Mouse (Mus musculus): ENCODE measurements at regions not wholly inside any gene's neighbourhood (a gene's known extent, or its start where the extent isn't known, plus 50 kb on each side); places are given as distances from the start of the nearest gene placed in this dataset.

GRCm38 (mm10) chr7:39954110-39954509, 436.5 kb downstream of the Zfp619 start:
- DNase-seq, result peak in 1 of 2 experiments; percentile 8
- H3K27me3 ChIP-seq (ENCODE audit: control insufficient read depth, insufficient read depth, low read length), result no peaks in the 10 kb centered on the region
- no peaks in the 10 kb centered on the region for H3K36me3 ChIP-seq (ENCODE audit: control insufficient read depth, insufficient read depth, low read length)
- H3K4me3 ChIP-seq, result no peak overlapping the region
- no peak overlapping the region for H3K9ac ChIP-seq (ENCODE audit: low read depth, low read length)
- no peak overlapping the region for H3K27ac ChIP-seq
- WGBS, result 18% methylated on average over 7 of the region's 7 CpGs
- no peaks in the 10 kb centered on the region for H3K79me2 ChIP-seq (replicated peaks; ENCODE audit: control insufficient read depth, insufficient read depth, low read length)
- H3K4me1 ChIP-seq (ENCODE audit: control insufficient read depth, insufficient read depth, low read length), result no peaks in the 10 kb centered on the region
- no peak for TF ChIP-seq EP300 (IDR thresholded peaks at IDR 0.05; ENCODE audit: insufficient read depth, low read depth, low read length)
- no peak for TF ChIP-seq CTCF (IDR thresholded peaks at IDR 0.05)
- TF ChIP-seq POLR2A (IDR thresholded peaks at IDR 0.05; ENCODE audit: insufficient read depth, low read depth, low read length), result no peak
- intact Hi-C loops (cut with DNase I), result no loop called here

GRCm38 (mm10) chr7:39954931-39955330, 437.4 kb downstream of the Zfp619 start:
- intact Hi-C loops (cut with DNase I), result no loop called here
- H3K9ac ChIP-seq (ENCODE audit: low read depth, low read length), result no peak overlapping the region
- H3K27me3 ChIP-seq (ENCODE audit: control insufficient read depth, insufficient read depth, low read length), result no peaks in the 10 kb centered on the region
- no peaks in the 10 kb centered on the region for H3K36me3 ChIP-seq (ENCODE audit: control insufficient read depth, insufficient read depth, low read length)
- no peak for TF ChIP-seq POLR2A (IDR thresholded peaks at IDR 0.05; ENCODE audit: insufficient read depth, low read depth, low read length)
- no peak for TF ChIP-seq CTCF (IDR thresholded peaks at IDR 0.05)
- H3K4me3 ChIP-seq, result no peak overlapping the region
- no peak for DNase-seq
- H3K4me1 ChIP-seq (ENCODE audit: control insufficient read depth, insufficient read depth, low read length), result no peaks in the 10 kb centered on the region
- no peaks in the 10 kb centered on the region for H3K79me2 ChIP-seq (replicated peaks; ENCODE audit: control insufficient read depth, insufficient read depth, low read length)
- H3K27ac ChIP-seq, result peak overlapping the region; percentile 20; the same call in 1 of the 2 replicates

- DNase-seq, result no peak
- TF ChIP-seq EP300 (IDR thresholded peaks at IDR 0.05; ENCODE audit: insufficient read depth, low read depth, low read length), result no peak
- no peak for TF ChIP-seq POLR2A (IDR thresholded peaks at IDR 0.05; ENCODE audit: insufficient read depth, low read depth, low read length)
- TF ChIP-seq CTCF (IDR thresholded peaks at IDR 0.05), result no peak
- 66% methylated on average over 2 of the region's 2 CpGs for WGBS
- H3K9ac ChIP-seq (ENCODE audit: low read depth, low read length), result no peak overlapping the region
- no peaks in the 10 kb centered on the region for H3K79me2 ChIP-seq (replicated peaks; ENCODE audit: control insufficient read depth, insufficient read depth, low read length)
- intact Hi-C loops (cut with DNase I), result no loop called here
- H3K4me1 ChIP-seq (ENCODE audit: control insufficient read depth, insufficient read depth, low read length), result no peaks in the 10 kb centered on the region
- no peak overlapping the region for H3K27ac ChIP-seq
- no peaks in the 10 kb centered on the region for H3K27me3 ChIP-seq (ENCODE audit: control insufficient read depth, insufficient read depth, low read length)
- H3K4me3 ChIP-seq, result no peak overlapping the region
- no peaks in the 10 kb centered on the region for H3K36me3 ChIP-seq (ENCODE audit: control insufficient read depth, insufficient read depth, low read length)
Measured at GRCm38 (mm10) chr7:39978121-39978520, 460.6 kb downstream of the Zfp619 start.

- H3K4me3 ChIP-seq, result no peak overlapping the region
- DNase-seq, result no peak
- H3K36me3 ChIP-seq (ENCODE audit: control insufficient read depth, insufficient read depth, low read length), result no peaks in the 10 kb centered on the region
- H3K9ac ChIP-seq (ENCODE audit: low read depth, low read length), result no peak overlapping the region
- no peaks in the 10 kb centered on the region for H3K79me2 ChIP-seq (replicated peaks; ENCODE audit: control insufficient read depth, insufficient read depth, low read length)
- no peak for TF ChIP-seq EP300 (IDR thresholded peaks at IDR 0.05; ENCODE audit: insufficient read depth, low read depth, low read length)
- no peak for TF ChIP-seq CTCF (IDR thresholded peaks at IDR 0.05)
- TF ChIP-seq POLR2A (IDR thresholded peaks at IDR 0.05; ENCODE audit: insufficient read depth, low read depth, low read length), result no peak
- H3K27me3 ChIP-seq (ENCODE audit: control insufficient read depth, insufficient read depth, low read length), result no peaks in the 10 kb centered on the region
- H3K4me1 ChIP-seq (ENCODE audit: control insufficient read depth, insufficient read depth, low read length), result no peaks in the 10 kb centered on the region
- H3K27ac ChIP-seq, result no peak overlapping the region
- intact Hi-C loops (cut with DNase I), result no loop called here
- 70% methylated on average over 4 of the region's 4 CpGs for WGBS
Measured at GRCm38 (mm10) chr7:39981647-39982046, 464.1 kb downstream of the Zfp619 start.

All from heart, adult 2 months (tissue).